ENCODE assay signal across 10 mouse cellular contexts in the genomic region with DNA sequence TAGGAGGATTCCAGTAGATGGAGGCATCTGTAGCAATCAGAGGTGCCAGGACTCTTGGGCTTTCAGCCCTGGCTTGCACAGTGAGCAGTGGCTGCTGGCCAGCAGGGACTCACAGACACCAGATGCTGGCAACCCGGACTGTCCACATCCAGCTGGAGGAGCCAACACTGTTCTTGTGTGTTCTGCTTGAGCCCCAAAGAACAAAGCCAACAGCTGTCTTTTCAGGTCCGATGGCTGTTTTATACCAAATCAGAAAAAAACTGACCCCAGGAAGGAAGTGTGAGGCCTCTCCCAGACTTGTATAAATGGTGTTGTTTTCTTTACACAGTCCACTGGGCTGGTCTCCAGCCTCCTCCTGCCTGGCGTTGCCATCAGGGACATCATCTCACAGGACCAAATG.
DNase-seq lines count a peak whose midpoint lies in the region; ATAC-seq lines count a peak whose summit lies in the region.
"Had no signal": no experiment of that assay in that cellular context is flagged by ENCODE, and none has a peak within 500 bp of the region (broad histone marks: within the 10 kb centered on the region; RNA-seq: fewer than 3 reads in every experiment).

No protein-coding gene starts in this region.

- H3K27ac ChIP-seq in heart, embryonic 10.5 days, result no peak overlapping the region
- H3K27ac ChIP-seq in heart, embryonic 15.5 days, result peak overlapping the region; percentile 31; the same call in 1 of the 2 replicates
- no peak overlapping the region for H3K27ac ChIP-seq in forebrain, embryonic 15.5 days (replicated peaks)
- H3K27ac ChIP-seq: forebrain, embryonic 12.5 days; neural tube, embryonic 13.5 days had no signal

- H3K9ac ChIP-seq in heart, embryonic 15.5 days, result no peak overlapping the region
- H3K9ac ChIP-seq in forebrain, embryonic 15.5 days (replicated peaks), result no peak overlapping the region
- H3K9ac ChIP-seq: forebrain, embryonic 12.5 days; neural tube, embryonic 13.5 days had no signal

- peaks cover under 1% of the 10 kb centered on the region; the same call in 1 of the 2 replicates for H3K4me1 ChIP-seq in heart, embryonic 10.5 days
- peaks cover 6% of the 10 kb centered on the region for H3K4me1 ChIP-seq in heart, embryonic 15.5 days (replicated peaks)
- no peaks in the 10 kb centered on the region for H3K4me1 ChIP-seq in forebrain, embryonic 15.5 days
- H3K4me1 ChIP-seq: forebrain, embryonic 12.5 days had no signal

- no peaks in the 10 kb centered on the region for H3K9me3 ChIP-seq in heart, embryonic 10.5 days
- H3K9me3 ChIP-seq in heart, embryonic 15.5 days (replicated peaks), result no peaks in the 10 kb centered on the region
- H3K9me3 ChIP-seq in forebrain, embryonic 15.5 days, result no peaks in the 10 kb centered on the region
- H3K9me3 ChIP-seq: forebrain, embryonic 12.5 days; neural tube, embryonic 13.5 days had no signal

- DNase-seq in heart, adult 18-20 months, result peak; percentile 63 to 82
- no peak for DNase-seq in heart, embryonic 10.5 days (ENCODE audit: low spot score)
- DNase-seq in adrenal gland, postnatal 14 days, result peak; percentile 63
- DNase-seq in lung, postnatal 10 days, result peak; percentile 75
- DNase-seq in urinary bladder, adult 18-20 months (ENCODE audit: low spot score in 2 of 2), result no peak

- no peaks in the 10 kb centered on the region for H3K27me3 ChIP-seq in heart, embryonic 10.5 days (ENCODE audit: insufficient read depth, poor library complexity, severe bottlenecking)
- H3K27me3 ChIP-seq in heart, embryonic 15.5 days, result no peaks in the 10 kb centered on the region
- no peaks in the 10 kb centered on the region for H3K27me3 ChIP-seq in forebrain, embryonic 15.5 days
- H3K27me3 ChIP-seq: forebrain, embryonic 12.5 days; neural tube, embryonic 13.5 days had no signal

- H3K36me3 ChIP-seq in heart, embryonic 10.5 days, result no peaks in the 10 kb centered on the region
- H3K36me3 ChIP-seq in heart, embryonic 15.5 days, result no peaks in the 10 kb centered on the region
- no peaks in the 10 kb centered on the region for H3K36me3 ChIP-seq in forebrain, embryonic 15.5 days
- H3K36me3 ChIP-seq: forebrain, embryonic 12.5 days; neural tube, embryonic 13.5 days had no signal

- peak; percentile 50; the same call in 1 of the 2 replicates for ATAC-seq in heart, embryonic 15.5 days (replicated peaks; ENCODE audit: insufficient number of reproducible peaks, insufficient read depth, low FRiP score, low read depth)
- ATAC-seq in megakaryocyte progenitor cell, adult 5-6 weeks (replicated peaks; ENCODE audit: poor library complexity), result no peak
- no peak for ATAC-seq in forebrain, embryonic 15.5 days (replicated peaks)

- no peak overlapping the region for H3K4me2 ChIP-seq in heart, embryonic 15.5 days
- H3K4me2 ChIP-seq in forebrain, embryonic 15.5 days (replicated peaks), result no peak overlapping the region
- H3K4me2 ChIP-seq: forebrain, embryonic 12.5 days; neural tube, embryonic 13.5 days had no signal

- H3K4me3 ChIP-seq in heart, embryonic 10.5 days, result no peak overlapping the region
- no peak overlapping the region for H3K4me3 ChIP-seq in heart, embryonic 15.5 days
- H3K4me3 ChIP-seq in forebrain, embryonic 15.5 days, result no peak overlapping the region
- H3K4me3 ChIP-seq: forebrain, embryonic 12.5 days; neural tube, embryonic 13.5 days had no signal

- 71% methylated on average over 3 of the region's 3 CpGs for WGBS in heart, embryonic 10.5 days
- 46% methylated on average over 3 of the region's 3 CpGs for WGBS in heart, embryonic 15.5 days
- WGBS in forebrain, embryonic 15.5 days, result 86% methylated on average over 3 of the region's 3 CpGs

Comparison
In these comparisons a context has a peak if more than half of its experiments do, and no peak if none do; other contexts are left out.
1. DNase-seq: peak in heart, adult 18-20 months (2 of 2), adrenal gland, postnatal 14 days (single experiment) and lung, postnatal 10 days (single experiment); none in heart, embryonic 10.5 days (single experiment) and urinary bladder, adult 18-20 months (0 of 2).